Mouse (Mus musculus) midbrain, embryonic 11.5 days (tissue): ENCODE data around the gene Aars2. TPM values are rescaled to one million over a fixed set of nuclear protein-coding genes. Genes with fewer than 3 reads are reported as not detected.

Experiments used
- ATAC-seq: fragments of 200-750 bp; cut with Nextera tagmentation; 2 replicates; pipeline ENCODE4 v1.8.0; 2017; ENCODE audit warnings: moderate TSS enrichment, moderate library complexity; ENCODE audit not compliant: low FRiP score
- DNase-seq: peaks from one replicate; pipeline ENCODE4 v3.0.0; 2015; ENCODE audit warnings: low spot score; ENCODE audit errors: missing footprints
- H3K27ac ChIP-seq: fragments of 300-500 bp; sonication (generic); 2 replicates; pipeline ENCODE4 v1.5.1; 2014; ENCODE audit warnings: low read depth, low read length
- H3K27me3 ChIP-seq: fragments of 300-500 bp; sonication (generic); 2 replicates; pipeline ENCODE4 v1.6.1; 2014; ENCODE audit warnings: mild to moderate bottlenecking, low read length, moderate library complexity, mixed read lengths; ENCODE audit not compliant: control insufficient read depth, insufficient read depth
- H3K36me3 ChIP-seq: fragments of 300-500 bp; sonication (generic); 2 replicates; pipeline ENCODE4 v1.6.1; 2014; ENCODE audit warnings: mild to moderate bottlenecking, low read length, moderate library complexity, mixed read lengths; ENCODE audit not compliant: control insufficient read depth, insufficient read depth
- H3K4me1 ChIP-seq: fragments of 300-500 bp; sonication (generic); 2 replicates; pipeline ENCODE4 v1.6.1; 2014; ENCODE audit warnings: low read length; ENCODE audit not compliant: control insufficient read depth, insufficient read depth
- H3K4me2 ChIP-seq: fragments of 300-500 bp; sonication (generic); 2 replicates; pipeline ENCODE4 v1.6.1; 2014; ENCODE audit warnings: mild to moderate bottlenecking, moderate library complexity
- H3K4me3 ChIP-seq: fragments of 300-500 bp; sonication (generic); 2 replicates; pipeline ENCODE4 v1.5.1; 2014; ENCODE audit warnings: low read depth, low read length
- H3K9ac ChIP-seq: fragments of 300-500 bp; sonication (generic); 2 replicates; pipeline ENCODE4 v1.6.1; 2014; ENCODE audit warnings: low read length
- H3K9me3 ChIP-seq: fragments of 300-500 bp; sonication (generic); 2 replicates; pipeline ENCODE4 v1.6.1; 2016; ENCODE audit warnings: low read length; ENCODE audit not compliant: control insufficient read depth
- WGBS: fragments of 180-500 bp; shearing (Covaris S2); extraction: QIAGEN DNeasy Blood & Tissue Kit; methylation state at CpG from one replicate; pipeline ENCODE4 v1.1.7; 2014; 5-methylcytosine and 5-hydroxymethylcytosine counted together
- polyA plus RNA-seq: library from polyadenylated mRNA; unstranded; fragments of >200 nt; fragmentation: Nextera tagmentation; extraction: Ambion mirVana; gene quantifications from 2 replicates; pipeline ENCODE4 v1.2.1, GENCODE M21; 2014

Aars2 gene
- polyA plus RNA-seq, 1 experiment from 2014 or later, result 18.1 TPM

- H3K4me3 ChIP-seq, result no peak overlapping the region
- H3K4me1 ChIP-seq, result no peaks in the 10 kb centered on the region
- no peaks in the 10 kb centered on the region for H3K9me3 ChIP-seq
- no peak for ATAC-seq
- H3K9ac ChIP-seq, result no peak overlapping the region
- H3K27ac ChIP-seq, result no peak overlapping the region
- H3K36me3 ChIP-seq, result no peaks in the 10 kb centered on the region
- H3K4me2 ChIP-seq, result no peak overlapping the region
- no peak for DNase-seq
- WGBS, result 86% methylated on average over 6 of the region's 6 CpGs
- no peaks in the 10 kb centered on the region for H3K27me3 ChIP-seq
Measured at GRCm38 (mm10) chr17:45489736-45490135, 16.9 kb upstream of the Aars2 start.

GRCm38 (mm10) chr17:45490532-45491154 lies 16.0 kb upstream of the Aars2 start:
- Histone ChIP-seq H3K36me3 (no peaks in the 10 kb centered on the region), H3K4me3 (no peak overlapping the region), H3K27ac (no peak overlapping the region), H3K4me1 (no peaks in the 10 kb centered on the region), H3K9ac (no peak overlapping the region), H3K27me3 (no peaks in the 10 kb centered on the region), H3K4me2 (no peak overlapping the region), H3K9me3 (no peaks in the 10 kb centered on the region)
- no peak for DNase-seq
- 78% methylated on average over 13 of the region's 13 CpGs for WGBS
- no peak for ATAC-seq

- DNase-seq (no peak), ATAC-seq (no peak)
- no peaks in the 10 kb centered on the region for H3K4me1 ChIP-seq
- H3K9me3 ChIP-seq, result no peaks in the 10 kb centered on the region
- 83% methylated on average over 11 of the region's 11 CpGs for WGBS
- H3K4me2 ChIP-seq, result no peak overlapping the region
- no peak overlapping the region for H3K4me3 ChIP-seq
- H3K36me3 ChIP-seq, result no peaks in the 10 kb centered on the region
- no peak overlapping the region for H3K9ac ChIP-seq
- H3K27ac ChIP-seq, result no peak overlapping the region
- no peaks in the 10 kb centered on the region for H3K27me3 ChIP-seq
Measured at GRCm38 (mm10) chr17:45495398-45495797, 11.2 kb upstream of the Aars2 start.

DNA sequence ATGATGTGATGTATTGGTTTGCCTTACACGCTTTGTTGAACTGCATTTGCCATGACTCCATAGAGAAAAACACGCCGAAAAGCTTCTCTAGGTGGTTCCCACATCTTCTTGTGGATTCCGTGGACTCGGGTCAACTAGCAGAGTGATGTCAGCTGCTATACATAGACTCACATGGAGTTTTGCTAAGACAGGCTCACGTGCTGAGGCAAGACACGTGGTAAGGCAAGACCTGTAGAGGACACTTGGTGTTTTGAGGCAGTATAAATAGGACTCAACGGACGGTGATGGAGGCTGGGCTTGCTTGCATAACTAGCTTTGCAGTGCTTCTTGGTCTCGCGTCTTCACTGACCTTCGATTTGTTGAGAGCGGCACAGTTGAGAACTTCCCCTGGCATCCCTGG lies 8.2 kb upstream of the Aars2 start:
- WGBS, result 86% methylated on average over 13 of the region's 13 CpGs
- no peaks in the 10 kb centered on the region for H3K36me3 ChIP-seq
- no peak overlapping the region for H3K4me3 ChIP-seq
- DNase-seq (no peak), ATAC-seq (no peak)
- no peaks in the 10 kb centered on the region for H3K9me3 ChIP-seq
- H3K27ac ChIP-seq, result no peak overlapping the region
- no peaks in the 10 kb centered on the region for H3K27me3 ChIP-seq
- H3K4me2 ChIP-seq, result no peak overlapping the region
- no peak overlapping the region for H3K9ac ChIP-seq
- peaks cover 2% of the 10 kb centered on the region; the same call in 1 of the 2 replicates for H3K4me1 ChIP-seq

DNA sequence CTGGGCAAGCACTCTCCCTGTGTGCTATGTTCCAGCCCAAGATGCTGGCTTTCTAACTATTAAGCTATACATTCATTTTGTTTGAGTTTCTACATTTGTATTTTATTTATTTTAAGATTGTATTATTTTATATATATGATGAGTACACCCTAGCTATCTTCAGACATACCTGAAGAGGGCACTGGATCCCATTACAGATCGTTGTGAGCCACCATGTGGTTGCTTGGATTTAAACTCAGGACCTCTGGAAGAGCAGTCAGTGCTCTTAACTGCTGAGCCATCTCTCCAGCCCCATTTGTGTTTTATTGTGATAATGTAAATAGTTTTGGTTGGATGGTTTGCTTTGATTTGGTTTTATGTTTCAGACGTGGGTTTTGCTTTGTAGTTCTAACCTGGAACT lies 7.1 kb upstream of the Aars2 start:
- ATAC-seq, result no peak
- Histone ChIP-seq H3K27me3 (no peaks in the 10 kb centered on the region), H3K4me1 (peaks cover 2% of the 10 kb centered on the region; the same call in 1 of the 2 replicates), H3K27ac (no peak overlapping the region), H3K36me3 (no peaks in the 10 kb centered on the region), H3K9ac (no peak overlapping the region), H3K9me3 (no peaks in the 10 kb centered on the region), H3K4me2 (no peak overlapping the region), H3K4me3 (no peak overlapping the region)
- no peak for DNase-seq
- 58% methylated on average over 2 of the region's 2 CpGs for WGBS

DNA sequence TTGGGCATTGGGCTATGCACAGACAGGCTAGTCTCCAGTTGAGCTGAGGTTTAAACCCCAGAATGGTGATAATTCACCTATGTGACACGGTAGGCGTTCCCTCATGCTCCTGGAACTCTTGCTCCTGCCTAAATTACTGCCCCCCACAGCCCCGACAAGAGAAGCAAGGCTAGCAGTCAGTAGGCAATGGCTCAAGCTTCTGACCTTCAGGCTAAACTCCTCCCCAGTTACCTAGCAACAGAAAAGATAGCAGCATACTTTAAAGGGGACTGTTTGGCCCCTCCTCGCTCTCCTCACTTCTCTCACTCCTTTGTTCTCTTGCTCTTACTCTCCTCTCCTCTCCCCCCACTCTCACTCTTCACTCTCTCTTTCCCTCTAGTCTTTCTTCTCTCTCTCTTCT lies 5.7 kb upstream of the Aars2 start:
- Histone ChIP-seq H3K27me3 (no peaks in the 10 kb centered on the region), H3K4me1 (peaks cover 2% of the 10 kb centered on the region; the same call in 1 of the 2 replicates), H3K9ac (no peak overlapping the region), H3K4me2 (no peak overlapping the region), H3K4me3 (no peak overlapping the region), H3K9me3 (no peaks in the 10 kb centered on the region), H3K27ac (no peak overlapping the region), H3K36me3 (no peaks in the 10 kb centered on the region)
- DNase-seq (no peak), ATAC-seq (no peak)
- whole genome bisulfite sequencing, result 42% methylated on average over 4 of the region's 4 CpGs

- no peaks in the 10 kb centered on the region for H3K27me3 ChIP-seq
- H3K9ac ChIP-seq, result no peak overlapping the region
- no peak overlapping the region for H3K27ac ChIP-seq
- H3K4me2 ChIP-seq, result no peak overlapping the region
- 58% methylated on average over 4 of the region's 4 CpGs for WGBS
- H3K9me3 ChIP-seq, result no peaks in the 10 kb centered on the region
- H3K4me1 ChIP-seq, result peaks cover 6% of the 10 kb centered on the region; the same call in 1 of the 2 replicates
- no peaks in the 10 kb centered on the region for H3K36me3 ChIP-seq
- H3K4me3 ChIP-seq, result no peak overlapping the region
- DNase-seq (no peak), ATAC-seq (no peak)
Measured at GRCm38 (mm10) chr17:45502324-45502723, 4.3 kb upstream of the Aars2 start.

GRCm38 (mm10) chr17:45503301-45503973 lies 3.2 kb upstream of the Aars2 start:
- no peak overlapping the region; the same call in 1 of the 2 replicates for H3K9ac ChIP-seq
- no peaks in the 10 kb centered on the region for H3K9me3 ChIP-seq
- WGBS, result 66% methylated on average over 5 of the region's 5 CpGs
- no peak for DNase-seq
- no peaks in the 10 kb centered on the region for H3K27me3 ChIP-seq
- no peak overlapping the region for H3K4me2 ChIP-seq
- H3K4me3 ChIP-seq, result no peak overlapping the region
- no peak overlapping the region for H3K27ac ChIP-seq
- no peaks in the 10 kb centered on the region for H3K36me3 ChIP-seq
- no peak for ATAC-seq
- H3K4me1 ChIP-seq, result peaks cover 8% of the 10 kb centered on the region; the same call in 1 of the 2 replicates

- H3K4me3 ChIP-seq, result no peak overlapping the region
- peaks cover 7% of the 10 kb centered on the region; the same call in 1 of the 2 replicates for H3K4me1 ChIP-seq
- H3K4me2 ChIP-seq, result 0 out of 2 replicates have a peak overlapping the region, but pooled peaks have one; percentile 3
- H3K9ac ChIP-seq, result no peak overlapping the region
- peaks cover 2% of the 10 kb centered on the region; the same call in 1 of the 2 replicates for H3K36me3 ChIP-seq
- no peaks in the 10 kb centered on the region for H3K27me3 ChIP-seq
- H3K9me3 ChIP-seq, result no peaks in the 10 kb centered on the region
- no peak for DNase-seq
- no peak overlapping the region for H3K27ac ChIP-seq
- WGBS, result 77% methylated on average over 6 of the region's 6 CpGs
- ATAC-seq, result peak; percentile 49
Measured at GRCm38 (mm10) chr17:45505941-45506465, 638 bp upstream of the Aars2 start.
